Mouse (Mus musculus) lung, postnatal 0 days (tissue): ENCODE measurements around the gene Phf23. TPM values are rescaled to one million over a fixed set of nuclear protein-coding genes. Genes with fewer than 3 reads are reported as not detected.

Experiments
- ATAC-seq: fragments of 200-750 bp; cut with Nextera tagmentation; 2 replicates; pipeline ENCODE4 v1.8.0; 2017; ENCODE audit warnings: moderate library complexity
- DNase-seq: peaks from one replicate; pipeline ENCODE4 v3.0.0-alpha.2; 2016; ENCODE audit warnings: low spot score
- H3K27ac ChIP-seq: fragments of 300-500 bp; sonication (generic); 2 replicates; pipeline ENCODE4 v1.5.1; 2014; ENCODE audit warnings: antibody characterized with exemption, mild to moderate bottlenecking, low read length, mixed read lengths
- H3K27me3 ChIP-seq: fragments of 300-500 bp; sonication (generic); replicated peaks from 2 replicates; pipeline ENCODE4 v1.6.1; 2014; ENCODE audit warnings: low read length, mixed read lengths; ENCODE audit not compliant: insufficient read depth
- H3K36me3 ChIP-seq: fragments of 300-500 bp; sonication (generic); 2 replicates; pipeline ENCODE4 v1.6.1; 2014; ENCODE audit warnings: low read length, mixed read lengths; ENCODE audit not compliant: insufficient read depth
- H3K4me1 ChIP-seq: fragments of 300-500 bp; sonication (generic); 2 replicates; pipeline ENCODE4 v1.6.1; 2014; ENCODE audit warnings: antibody characterized with exemption, low read depth, low read length, mixed read lengths; ENCODE audit not compliant: insufficient read depth
- H3K4me2 ChIP-seq: fragments of 300-500 bp; sonication (generic); replicated peaks from 2 replicates; pipeline ENCODE4 v1.6.1; 2014; ENCODE audit warnings: low read depth, mild to moderate bottlenecking, low read length, moderate library complexity, mixed read lengths
- H3K4me3 ChIP-seq: fragments of 300-500 bp; sonication (generic); 2 replicates; pipeline ENCODE4 v1.5.1; 2014; ENCODE audit warnings: low read depth, low read length
- H3K9ac ChIP-seq: fragments of 300-500 bp; sonication (generic); replicated peaks from 2 replicates; pipeline ENCODE4 v1.6.1; 2014; ENCODE audit warnings: low read depth, mild to moderate bottlenecking
- H3K9me3 ChIP-seq: fragments of 300-500 bp; sonication (generic); 2 replicates; pipeline ENCODE4 v1.6.1; 2016; ENCODE audit warnings: low read length, mixed read lengths
- CTCF ChIP-seq: IDR thresholded peaks from 2 replicates; pipeline ENCODE4 v1.5.1; 2016; ENCODE audit warnings: antibody characterized with exemption, mild to moderate bottlenecking
- EP300 ChIP-seq: IDR thresholded peaks from 2 replicates; pipeline ENCODE4 v1.6.1; 2016; ENCODE audit warnings: antibody characterized with exemption, mild to moderate bottlenecking, control low read depth
- WGBS: fragments of 180-500 bp; shearing (Covaris S2); extraction: QIAGEN DNeasy Blood & Tissue Kit; methylation state at CpG from one replicate; pipeline ENCODE4 v1.1.7; 2014; 5-methylcytosine and 5-hydroxymethylcytosine counted together
- polyA plus RNA-seq: library from polyadenylated mRNA; unstranded; fragments of >200 nt; fragmentation: Nextera tagmentation; extraction: Ambion mirVana; gene quantifications from 2 replicates; pipeline ENCODE4 v1.2.1, GENCODE M21; 2015

Gene Phf23
- polyA plus RNA-seq, 1 experiment from 2014 or later: 57.5 TPM

GRCm38 (mm10) chr11:69980196-69981140 is 15.1 kb upstream of the Phf23 start:
- peak overlapping the region; percentile 94 for H3K4me2 ChIP-seq
- peaks cover 22% of the 10 kb centered on the region; the same call in 1 of the 2 replicates for H3K4me1 ChIP-seq
- peaks cover 19% of the 10 kb centered on the region; the same call in 1 of the 2 replicates for H3K36me3 ChIP-seq
- DNase-seq (peak; percentile 100), ATAC-seq (peak; percentile 96)
- peak overlapping the region; percentile 90 for H3K9ac ChIP-seq
- H3K9me3 ChIP-seq: no peaks in the 10 kb centered on the region
- peak overlapping the region; percentile 97 for H3K27ac ChIP-seq
- no peaks in the 10 kb centered on the region for H3K27me3 ChIP-seq
- under 1% methylated on average over 35 of the region's 60 CpGs for WGBS
- TF ChIP-seq CTCF (no peak), EP300 (peak; percentile 62)
- peak overlapping the region; percentile 93 for H3K4me3 ChIP-seq

GRCm38 (mm10) chr11:69981141-69981762 is 14.3 kb upstream of the Phf23 start, which contains the start of gene Ctdnep1:
Ctdnep1 (plus strand) TSS chr11:69981156.
- H3K36me3 ChIP-seq: peaks cover 18% of the 10 kb centered on the region; the same call in 1 of the 2 replicates
- peak within 1 kb of the TSS; percentile 94 for H3K4me2 ChIP-seq
- TF ChIP-seq CTCF (no peak), EP300 (no peak)
- peak within 1 kb of the TSS; percentile 90 for H3K9ac ChIP-seq
- H3K4me1 ChIP-seq: peaks cover 22% of the 10 kb centered on the region; the same call in 1 of the 2 replicates
- DNase-seq (no peak), ATAC-seq (no peak)
- no peaks in the 10 kb centered on the region for H3K27me3 ChIP-seq
- peak within 1 kb of the TSS; percentile 97 for H3K27ac ChIP-seq
- H3K4me3 ChIP-seq: peak within 1 kb of the TSS; percentile 93
- WGBS: under 1% methylated on average over 26 of the region's 43 CpGs
- H3K9me3 ChIP-seq: no peaks in the 10 kb centered on the region

GRCm38 (mm10) chr11:69982225-69982624 is 13.4 kb upstream of the Phf23 start, which contains the start of gene Elp5:
Elp5 (minus strand) TSS chr11:69982517.
- 33% methylated on average over 8 of the region's 8 CpGs for WGBS
- peak within 1 kb of the TSS; percentile 93 for H3K4me3 ChIP-seq
- no peak for DNase-seq
- H3K27ac ChIP-seq: peak within 1 kb of the TSS; percentile 97
- H3K4me1 ChIP-seq: peaks cover 22% of the 10 kb centered on the region; the same call in 1 of the 2 replicates
- H3K36me3 ChIP-seq: peaks cover 16% of the 10 kb centered on the region; the same call in 1 of the 2 replicates
- TF ChIP-seq EP300 (no peak), CTCF (no peak)
- H3K27me3 ChIP-seq: no peaks in the 10 kb centered on the region
- H3K4me2 ChIP-seq: peak within 1 kb of the TSS; percentile 94
- no peak for ATAC-seq
- no peaks in the 10 kb centered on the region for H3K9me3 ChIP-seq
- H3K9ac ChIP-seq: peak within 1 kb of the TSS; percentile 90

- 20% methylated on average over 5 of the region's 5 CpGs for WGBS
- ATAC-seq (no peak), DNase-seq (no peak)
- TF ChIP-seq CTCF (no peak), EP300 (no peak)
- no peak overlapping the region for H3K9ac ChIP-seq
- peak overlapping the region; percentile 21; the same call in 1 of the 2 replicates for H3K27ac ChIP-seq
- no peaks in the 10 kb centered on the region for H3K27me3 ChIP-seq
- no peak overlapping the region for H3K4me3 ChIP-seq
- H3K4me1 ChIP-seq: peaks cover 22% of the 10 kb centered on the region; the same call in 1 of the 2 replicates
- peaks cover 13% of the 10 kb centered on the region; the same call in 1 of the 2 replicates for H3K36me3 ChIP-seq
- peak overlapping the region; percentile 94 for H3K4me2 ChIP-seq
- H3K9me3 ChIP-seq: no peaks in the 10 kb centered on the region
These were observed 12.7 kb upstream of the Phf23 start for GRCm38 (mm10) chr11:69982877-69983276.

- H3K27ac ChIP-seq: peak overlapping the region; percentile 21; the same call in 1 of the 2 replicates
- peaks cover 22% of the 10 kb centered on the region; the same call in 1 of the 2 replicates for H3K4me1 ChIP-seq
- WGBS: 69% methylated on average over 4 of the region's 4 CpGs
- H3K9me3 ChIP-seq: no peaks in the 10 kb centered on the region
- DNase-seq (no peak), ATAC-seq (no peak)
- H3K4me2 ChIP-seq: peak overlapping the region; percentile 94; the same call in 1 of the 2 replicates
- H3K4me3 ChIP-seq: no peak overlapping the region
- no peak for TF ChIP-seq CTCF
- TF ChIP-seq EP300: no peak
- no peak overlapping the region for H3K9ac ChIP-seq
- no peaks in the 10 kb centered on the region for H3K27me3 ChIP-seq
- H3K36me3 ChIP-seq: peaks cover 13% of the 10 kb centered on the region; the same call in 1 of the 2 replicates
These were observed 12.2 kb upstream of the Phf23 start for GRCm38 (mm10) chr11:69983377-69983776.

GRCm38 (mm10) chr11:69984431-69984830 is 11.1 kb upstream of the Phf23 start:
- Histone ChIP-seq H3K36me3 (peaks cover 13% of the 10 kb centered on the region; the same call in 1 of the 2 replicates), H3K9me3 (no peaks in the 10 kb centered on the region), H3K27me3 (no peaks in the 10 kb centered on the region), H3K4me3 (no peak overlapping the region), H3K27ac (no peak overlapping the region), H3K4me1 (peaks cover 18% of the 10 kb centered on the region; the same call in 1 of the 2 replicates), H3K4me2 (no peak overlapping the region), H3K9ac (no peak overlapping the region)
- no peak for DNase-seq
- TF ChIP-seq CTCF: no peak
- TF ChIP-seq EP300: no peak
- 87% methylated on average over 8 of the region's 8 CpGs for WGBS
- ATAC-seq: no peak
